Mouse (Mus musculus): ENCODE results near the gene Wnt2b.

Gene Wnt2b

GRCm38 (mm10) chr3:105000561-105000960 lies 38.8 kb upstream of the Wnt2b start:
- TF ChIP-seq CTCF (conservative IDR thresholded peaks at IDR 0.05; ENCODE audit: low read length), result no peak
- TF ChIP-seq POU5F1 (IDR thresholded peaks at IDR 0.05; ENCODE audit: borderline replicate concordance, low read length), result no peak
- Histone ChIP-seq H3K4me1 (replicated peaks; ENCODE audit: low read depth, low read length) (peaks cover 29% of the 10 kb centered on the region), H3K4me3 (replicated peaks; ENCODE audit: low read length) (no peak overlapping the region), H3K27me3 (ENCODE audit: insufficient read depth, low read length) (0 out of 2 replicates have a peak, but pooled peaks cover 3% of the 10 kb centered on the region), H3K36me3 (ENCODE audit: insufficient read depth, low read length) (peaks cover 33% of the 10 kb centered on the region), H3K9me3 (ENCODE audit: low read length) (no peaks in the 10 kb centered on the region)

GRCm38 (mm10) chr3:104997563-104997962 lies 35.8 kb upstream of the Wnt2b start:
- TF ChIP-seq POU5F1 (IDR thresholded peaks at IDR 0.05; ENCODE audit: borderline replicate concordance, low read length) (no peak), CTCF (conservative IDR thresholded peaks at IDR 0.05; ENCODE audit: low read length) (no peak), NANOG (IDR thresholded peaks at IDR 0.05; ENCODE audit: borderline replicate concordance, low read length) (no peak)
- H3K4me1 ChIP-seq (replicated peaks; ENCODE audit: low read depth, low read length), result peaks cover 22% of the 10 kb centered on the region
- H3K9me3 ChIP-seq (ENCODE audit: low read length), result no peaks in the 10 kb centered on the region
- peaks cover 3% of the 10 kb centered on the region; the same call in 1 of the 2 replicates for H3K36me3 ChIP-seq (ENCODE audit: insufficient read depth, low read length)
- 0 out of 2 replicates have a peak, but pooled peaks cover 3% of the 10 kb centered on the region for H3K27me3 ChIP-seq (ENCODE audit: insufficient read depth, low read length)
- no peak overlapping the region for H3K4me3 ChIP-seq (replicated peaks; ENCODE audit: low read length)

DNA sequence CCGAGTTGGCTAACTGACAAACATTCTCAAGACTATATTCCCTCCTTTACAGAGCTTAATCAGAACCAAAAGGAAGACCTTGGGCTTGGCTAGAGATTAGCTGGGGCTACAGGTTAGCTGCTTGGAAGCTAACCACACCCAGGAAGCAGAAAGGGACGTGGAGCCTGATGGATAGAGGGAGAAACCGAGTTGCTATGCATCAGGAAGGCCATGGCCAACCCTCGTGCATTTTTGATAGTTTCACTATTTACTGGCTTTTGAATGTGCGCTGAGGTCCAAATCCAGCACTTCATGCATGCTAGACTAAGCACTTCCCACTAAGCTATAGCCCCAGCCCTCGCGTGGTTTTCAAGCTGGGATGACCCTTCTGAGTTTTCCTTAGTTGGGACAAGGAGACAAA lies 34.0 kb upstream of the Wnt2b start:
- no peak overlapping the region for H3K4me3 ChIP-seq (replicated peaks; ENCODE audit: low read length)
- H3K27me3 ChIP-seq (ENCODE audit: insufficient read depth, low read length), result peaks cover 6% of the 10 kb centered on the region; the same call in 1 of the 2 replicates
- no peaks in the 10 kb centered on the region for H3K36me3 ChIP-seq (ENCODE audit: insufficient read depth, low read length)
- peaks cover 22% of the 10 kb centered on the region for H3K4me1 ChIP-seq (replicated peaks; ENCODE audit: low read depth, low read length)
- no peak for TF ChIP-seq CTCF (conservative IDR thresholded peaks at IDR 0.05; ENCODE audit: low read length)
- TF ChIP-seq POU5F1 (IDR thresholded peaks at IDR 0.05; ENCODE audit: borderline replicate concordance, low read length), result no peak
- TF ChIP-seq NANOG (IDR thresholded peaks at IDR 0.05; ENCODE audit: borderline replicate concordance, low read length), result no peak
- H3K9me3 ChIP-seq (ENCODE audit: low read length), result no peaks in the 10 kb centered on the region

DNA sequence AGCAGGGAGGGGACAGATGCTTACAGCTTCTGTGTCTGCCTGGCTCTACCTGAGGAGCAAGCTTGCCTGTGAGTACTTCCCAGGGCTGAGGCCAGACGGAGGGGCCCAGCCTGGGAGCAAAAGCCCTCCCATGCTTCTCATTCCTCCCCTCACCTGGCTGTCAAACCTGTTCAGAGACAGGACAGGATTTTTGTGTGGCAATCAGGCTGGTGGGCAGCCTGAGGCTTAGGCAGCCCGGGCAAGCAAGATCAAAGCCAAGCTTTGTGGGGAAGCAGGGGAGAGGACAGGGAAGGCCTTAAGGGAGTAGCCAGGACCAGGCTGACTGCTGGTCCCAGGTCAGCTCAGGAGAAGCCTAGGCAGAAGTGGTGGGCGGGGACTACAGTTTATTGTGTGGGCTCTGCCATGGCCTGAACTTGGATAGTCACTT lies 32.7 kb upstream of the Wnt2b start:
- Histone ChIP-seq H3K9me3 (ENCODE audit: low read length) (no peaks in the 10 kb centered on the region), H3K27me3 (ENCODE audit: insufficient read depth, low read length) (peaks cover 6% of the 10 kb centered on the region; the same call in 1 of the 2 replicates), H3K4me3 (replicated peaks; ENCODE audit: low read length) (no peak overlapping the region), H3K4me1 (replicated peaks; ENCODE audit: low read depth, low read length) (peaks cover 22% of the 10 kb centered on the region), H3K36me3 (ENCODE audit: insufficient read depth, low read length) (no peaks in the 10 kb centered on the region)
- TF ChIP-seq CTCF (conservative IDR thresholded peaks at IDR 0.05; ENCODE audit: low read length), result no peak
- no peak for TF ChIP-seq NANOG (IDR thresholded peaks at IDR 0.05; ENCODE audit: borderline replicate concordance, low read length)

DNA sequence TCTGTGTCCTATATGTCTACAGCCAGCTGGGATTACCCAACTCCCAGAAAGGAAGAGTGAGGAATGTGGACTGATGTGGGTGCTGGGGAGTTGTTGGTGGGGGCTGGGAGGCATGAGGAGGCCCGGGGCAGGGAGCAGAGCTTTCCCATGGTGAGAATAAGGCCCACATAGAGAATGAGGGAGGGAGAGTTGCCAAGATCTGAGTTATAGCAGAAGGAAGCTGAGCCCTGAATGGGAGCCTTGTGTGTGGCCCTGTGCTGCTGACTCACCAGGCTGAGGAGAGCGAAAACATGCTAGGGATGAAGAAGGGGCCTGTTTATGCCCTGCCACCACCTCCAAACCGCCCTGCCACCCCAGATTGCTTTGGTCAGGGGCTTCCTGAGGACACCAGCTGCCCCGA lies 32.1 kb upstream of the Wnt2b start:
- no peaks in the 10 kb centered on the region for H3K9me3 ChIP-seq (ENCODE audit: low read length)
- H3K36me3 ChIP-seq (ENCODE audit: insufficient read depth, low read length), result no peaks in the 10 kb centered on the region
- peaks cover 6% of the 10 kb centered on the region; the same call in 1 of the 2 replicates for H3K27me3 ChIP-seq (ENCODE audit: insufficient read depth, low read length)
- H3K4me1 ChIP-seq (replicated peaks; ENCODE audit: low read depth, low read length), result peaks cover 22% of the 10 kb centered on the region
- H3K4me3 ChIP-seq (replicated peaks; ENCODE audit: low read length), result no peak overlapping the region
- TF ChIP-seq NANOG (IDR thresholded peaks at IDR 0.05; ENCODE audit: borderline replicate concordance, low read length) (no peak), POU5F1 (IDR thresholded peaks at IDR 0.05; ENCODE audit: borderline replicate concordance, low read length) (no peak), CTCF (conservative IDR thresholded peaks at IDR 0.05; ENCODE audit: low read length) (no peak)

DNA sequence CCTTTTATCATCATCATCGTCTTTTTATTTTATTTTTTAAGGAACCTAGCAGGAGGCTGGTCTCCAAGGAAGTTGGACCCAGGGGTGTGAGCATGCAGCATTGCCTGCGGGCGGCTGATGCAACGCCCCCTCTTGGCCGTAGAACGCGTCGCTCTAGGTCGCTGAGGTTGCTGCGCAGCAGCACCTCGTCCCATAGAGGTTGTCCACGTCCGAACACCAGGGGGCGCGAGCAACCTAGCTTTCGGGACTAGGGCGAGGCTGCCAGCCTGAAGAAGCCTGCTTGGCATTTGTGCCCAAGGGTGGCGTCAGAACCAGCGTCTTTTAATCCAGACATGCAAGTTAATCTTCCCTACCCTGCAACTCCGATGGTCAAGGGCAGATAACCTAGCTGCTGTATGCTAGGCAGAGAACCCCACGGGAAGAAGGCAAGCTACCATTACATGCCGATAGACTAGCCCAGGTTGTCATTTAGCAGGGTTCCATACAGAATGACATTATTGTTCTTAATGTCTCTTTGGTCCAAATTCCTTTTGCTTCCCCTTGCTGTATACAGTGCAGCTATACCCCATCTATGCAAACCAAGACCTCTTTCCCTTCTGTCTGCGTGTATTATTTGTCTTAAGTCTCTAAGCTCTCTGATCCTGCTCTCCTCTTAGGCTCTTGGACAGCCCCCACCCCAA lies 31.1 kb upstream of the Wnt2b start:
- H3K36me3 ChIP-seq (ENCODE audit: insufficient read depth, low read length), result no peaks in the 10 kb centered on the region
- no peak for TF ChIP-seq NANOG (IDR thresholded peaks at IDR 0.05; ENCODE audit: borderline replicate concordance, low read length)
- peak; percentile 73 for TF ChIP-seq CTCF (conservative IDR thresholded peaks at IDR 0.05; ENCODE audit: low read length)
- TF ChIP-seq POU5F1 (IDR thresholded peaks at IDR 0.05; ENCODE audit: borderline replicate concordance, low read length), result no peak
- H3K4me1 ChIP-seq (replicated peaks; ENCODE audit: low read depth, low read length), result peaks cover 13% of the 10 kb centered on the region
- H3K4me3 ChIP-seq (replicated peaks; ENCODE audit: low read length), result no peak overlapping the region
- H3K27me3 ChIP-seq (ENCODE audit: insufficient read depth, low read length), result peaks cover 6% of the 10 kb centered on the region; the same call in 1 of the 2 replicates
- H3K9me3 ChIP-seq (ENCODE audit: low read length), result no peaks in the 10 kb centered on the region

- Histone ChIP-seq H3K36me3 (ENCODE audit: insufficient read depth, low read length) (no peaks in the 10 kb centered on the region), H3K9me3 (ENCODE audit: low read length) (no peaks in the 10 kb centered on the region), H3K27me3 (ENCODE audit: insufficient read depth, low read length) (peaks cover 3% of the 10 kb centered on the region; the same call in 1 of the 2 replicates), H3K4me3 (replicated peaks; ENCODE audit: low read length) (no peak overlapping the region), H3K4me1 (replicated peaks; ENCODE audit: low read depth, low read length) (peaks cover 11% of the 10 kb centered on the region)
- no peak for TF ChIP-seq POU5F1 (IDR thresholded peaks at IDR 0.05; ENCODE audit: borderline replicate concordance, low read length)
- no peak for TF ChIP-seq NANOG (IDR thresholded peaks at IDR 0.05; ENCODE audit: borderline replicate concordance, low read length)
- no peak for TF ChIP-seq CTCF (conservative IDR thresholded peaks at IDR 0.05; ENCODE audit: low read length)
Measured at GRCm38 (mm10) chr3:104991703-104992102, 30.0 kb upstream of the Wnt2b start.

GRCm38 (mm10) chr3:104987884-104988283 lies 26.2 kb upstream of the Wnt2b start:
- Histone ChIP-seq H3K27me3 (ENCODE audit: insufficient read depth, low read length) (peaks cover 3% of the 10 kb centered on the region; the same call in 1 of the 2 replicates), H3K4me1 (replicated peaks; ENCODE audit: low read depth, low read length) (peaks cover under 1% of the 10 kb centered on the region; the same call in 1 of the 2 replicates), H3K4me3 (replicated peaks; ENCODE audit: low read length) (no peak overlapping the region), H3K36me3 (ENCODE audit: insufficient read depth, low read length) (no peaks in the 10 kb centered on the region), H3K9me3 (ENCODE audit: low read length) (no peaks in the 10 kb centered on the region)
- TF ChIP-seq POU5F1 (IDR thresholded peaks at IDR 0.05; ENCODE audit: borderline replicate concordance, low read length), result no peak

- no peaks in the 10 kb centered on the region for H3K4me1 ChIP-seq (replicated peaks; ENCODE audit: low read depth, low read length)
- no peaks in the 10 kb centered on the region for H3K9me3 ChIP-seq (ENCODE audit: low read length)
- no peak overlapping the region for H3K4me3 ChIP-seq (replicated peaks; ENCODE audit: low read length)
- no peaks in the 10 kb centered on the region for H3K27me3 ChIP-seq (ENCODE audit: insufficient read depth, low read length)
- no peak for TF ChIP-seq POU5F1 (IDR thresholded peaks at IDR 0.05; ENCODE audit: borderline replicate concordance, low read length)
- no peak for TF ChIP-seq CTCF (conservative IDR thresholded peaks at IDR 0.05; ENCODE audit: low read length)
- TF ChIP-seq NANOG (IDR thresholded peaks at IDR 0.05; ENCODE audit: borderline replicate concordance, low read length), result no peak
- no peaks in the 10 kb centered on the region for H3K36me3 ChIP-seq (ENCODE audit: insufficient read depth, low read length)
Measured at GRCm38 (mm10) chr3:104979735-104980134, 18.0 kb upstream of the Wnt2b start.
